8 mouse cellular contexts compared by ENCODE assay signal in the genomic region with DNA sequence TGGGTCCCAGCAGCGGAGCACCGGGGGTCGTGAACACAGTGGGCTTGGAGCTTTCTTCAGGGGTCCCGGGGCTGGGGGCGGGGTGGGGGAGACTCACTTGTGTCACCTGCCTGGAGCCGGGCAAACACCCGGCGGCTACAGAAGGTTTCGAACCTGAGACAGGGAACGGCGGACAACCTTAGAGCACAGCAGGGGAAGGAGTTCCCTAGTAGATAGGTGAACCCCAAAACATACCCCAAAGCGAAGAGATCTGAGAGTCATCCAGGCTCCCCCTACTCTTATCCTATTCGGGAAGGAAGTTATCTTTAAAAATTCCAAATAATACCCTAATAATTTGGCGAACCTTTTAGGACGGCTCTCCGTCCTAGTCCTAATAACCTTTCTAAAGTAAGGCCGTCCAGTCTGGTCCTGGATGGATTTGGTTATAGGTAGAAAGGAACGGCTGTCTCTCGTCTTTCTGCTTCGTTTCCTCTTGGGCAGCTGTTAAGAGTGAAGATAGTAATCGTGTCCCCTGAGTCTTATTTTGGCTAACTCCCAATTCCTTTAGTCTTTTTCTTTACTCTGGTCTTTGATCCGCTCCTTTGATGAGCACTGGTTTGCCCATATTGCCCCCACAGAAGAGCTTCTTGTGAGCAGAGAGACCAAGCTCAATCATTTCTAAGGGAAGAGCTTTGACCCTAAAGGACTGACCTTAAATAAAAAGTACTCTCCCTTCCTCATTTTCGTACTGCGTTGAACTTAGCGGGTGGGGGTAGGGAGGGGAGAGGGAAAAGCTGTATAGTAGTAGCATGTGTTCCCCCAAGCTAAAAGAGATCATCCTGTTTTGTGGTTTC. TPM values are rescaled to one million over a fixed set of nuclear protein-coding genes. Genes with fewer than 3 reads are reported as not detected.
DNase-seq lines count a peak whose midpoint lies in the region; ATAC-seq lines count a peak whose summit lies in the region.

No protein-coding gene starts in this region.

- H3K27ac ChIP-seq in forebrain, embryonic 14.5 days (ENCODE audit: low read depth, low read length): peak overlapping the region; percentile 91
- peak overlapping the region; percentile 99 for H3K27ac ChIP-seq in limb, embryonic 10.5 days
- H3K27ac ChIP-seq in neural tube, embryonic 13.5 days (replicated peaks): peak overlapping the region; percentile 97

- H3K36me3 ChIP-seq in forebrain, embryonic 14.5 days (ENCODE audit: control insufficient read depth, insufficient read depth, low read length): no peaks in the 10 kb centered on the region
- no peaks in the 10 kb centered on the region for H3K36me3 ChIP-seq in limb, embryonic 10.5 days
- H3K36me3 ChIP-seq in neural tube, embryonic 13.5 days: no peaks in the 10 kb centered on the region

- peak overlapping the region; percentile 96 for H3K4me3 ChIP-seq in forebrain, embryonic 14.5 days (ENCODE audit: low read depth, low read length)
- peak overlapping the region; percentile 98 for H3K4me3 ChIP-seq in limb, embryonic 10.5 days
- H3K4me3 ChIP-seq in neural tube, embryonic 13.5 days: peak overlapping the region; percentile 98

- 5% methylated on average over 25 of the region's 25 CpGs for WGBS in forebrain, embryonic 14.5 days
- whole genome bisulfite sequencing in limb, embryonic 10.5 days: 3% methylated on average over 24 of the region's 25 CpGs
- whole genome bisulfite sequencing in neural tube, embryonic 13.5 days: 2% methylated on average over 25 of the region's 25 CpGs

- peak overlapping the region; percentile 98 for H3K9ac ChIP-seq in forebrain, embryonic 14.5 days (ENCODE audit: low read length)
- peak overlapping the region; percentile 99 for H3K9ac ChIP-seq in neural tube, embryonic 13.5 days

- peak overlapping the region; percentile 51 for H3K4me2 ChIP-seq in forebrain, embryonic 14.5 days (ENCODE audit: low read length)
- H3K4me2 ChIP-seq in neural tube, embryonic 13.5 days: peak overlapping the region; percentile 68

- DNase-seq in kidney, adult 9 months: peak; percentile 22
- DNase-seq in kidney, adult 8-10 months: no peak
- peak; percentile 46 for DNase-seq in MEL-GATA-1-ER (ENCODE audit: extremely low read depth, low read depth)
- DNase-seq in forebrain, embryonic 14.5 days (ENCODE audit: low spot score): peak; percentile 43
- no peak for DNase-seq in limb, embryonic 10.5 days (ENCODE audit: low spot score)
- no peak for DNase-seq in adrenal gland, postnatal 36 days
- no peak for DNase-seq in gastrocnemius, postnatal 4 days (ENCODE audit: low spot score in 2 of 2)

- no peaks in the 10 kb centered on the region for H3K9me3 ChIP-seq in forebrain, embryonic 14.5 days (replicated peaks; ENCODE audit: control insufficient read depth, low read length)
- H3K9me3 ChIP-seq in limb, embryonic 10.5 days (replicated peaks): no peaks in the 10 kb centered on the region
- no peaks in the 10 kb centered on the region for H3K9me3 ChIP-seq in neural tube, embryonic 13.5 days

- ATAC-seq in forebrain, embryonic 14.5 days: no peak; the same call in 1 of the 2 replicates
- peak; percentile 40 for ATAC-seq in neural tube, embryonic 13.5 days (ENCODE audit: low read depth)

- peaks cover 11% of the 10 kb centered on the region for H3K4me1 ChIP-seq in forebrain, embryonic 14.5 days (ENCODE audit: control insufficient read depth, insufficient read depth, low read length)
- H3K4me1 ChIP-seq in limb, embryonic 10.5 days: peaks cover 31% of the 10 kb centered on the region
- peaks cover 27% of the 10 kb centered on the region for H3K4me1 ChIP-seq in neural tube, embryonic 13.5 days (replicated peaks)

- no peaks in the 10 kb centered on the region for H3K27me3 ChIP-seq in forebrain, embryonic 14.5 days (replicated peaks; ENCODE audit: control insufficient read depth, insufficient read depth, low read length)
- no peaks in the 10 kb centered on the region for H3K27me3 ChIP-seq in limb, embryonic 10.5 days (ENCODE audit: low read depth, poor library complexity, severe bottlenecking)
- H3K27me3 ChIP-seq in neural tube, embryonic 13.5 days: no peaks in the 10 kb centered on the region

RNA-seq across cellular contexts. Expression of gene Scmh1, which starts 0.9 kb away (rescaled TPM):
- 38.8 and 55.8 TPM in 2 replicates for polyA plus RNA-seq in forebrain, embryonic 14.5 days (2014; fragmentation: Nextera tagmentation; extraction: Ambion mirVana)
- polyA plus RNA-seq in limb, embryonic 10.5 days (2016; fragmentation: Nextera tagmentation; extraction: Ambion mirVana): 35.8 and 38.5 TPM in 2 replicates
- polyA plus RNA-seq in neural tube, embryonic 13.5 days (2015; fragmentation: Nextera tagmentation; extraction: Ambion mirVana): 82.6 and 93.1 TPM in 2 replicates
- total RNA-seq in adrenal gland, postnatal 36 days (2021): 10 to 100 TPM; 38.6 to 45.9 TPM
- total RNA-seq in gastrocnemius, postnatal 4 days (2021): 10 to 100 TPM; 45.8 to 51.2 TPM

Comparison
In these comparisons a context has a peak if more than half of its experiments do, and no peak if none do; other contexts are left out.
1. DNase-seq: peak in kidney, adult 9 months (single experiment), MEL-GATA-1-ER (single experiment) and forebrain, embryonic 14.5 days (single experiment); none in kidney, adult 8-10 months (0 of 2), limb, embryonic 10.5 days (single experiment), adrenal gland, postnatal 36 days (0 of 2) and gastrocnemius, postnatal 4 days (0 of 2).
2. Peak in every context shown above with its lines, with median percentiles within 50 percentile points of each other: H3K27ac ChIP-seq and H3K4me3 ChIP-seq.